Mouse (Mus musculus): ENCODE data around the gene Vipas39. TPM values are rescaled to one million over a fixed set of nuclear protein-coding genes. Genes with fewer than 3 reads are reported as not detected.
"Not testable (repeated sequence)": the region's sequence is repeated elsewhere in the genome, so short reads cannot be mapped to it uniquely, and the experiment has no call there.

Gene Vipas39
- polyA plus RNA-seq (2012; rRNA removed), result 58.2 and 60.3 TPM in 2 replicates

- peaks cover 5% of the 10 kb centered on the region; the same call in 1 of the 2 replicates for H3K4me1 ChIP-seq (ENCODE audit: control insufficient read depth, insufficient read depth, low read length)
- peak; percentile 92 to 96 for DNase-seq
- H3K27me3 ChIP-seq (ENCODE audit: control insufficient read depth, insufficient read depth, low read length), result no peaks in the 10 kb centered on the region
- H3K27ac ChIP-seq (ENCODE audit: insufficient read depth, low read length), result peak within 1 kb of the TSS; percentile 63
- TF ChIP-seq CTCF (IDR thresholded peaks at IDR 0.05; ENCODE audit: borderline replicate concordance, insufficient read depth, low read depth, low read length) (no peak), POLR2A (IDR thresholded peaks at IDR 0.05; ENCODE audit: borderline replicate concordance, insufficient read depth, low read length) (peak; percentile 94)
- peak within 1 kb of the TSS; percentile 78 for H3K4me3 ChIP-seq (replicated peaks; ENCODE audit: insufficient read depth, low read depth, low read length)
- under 1% methylated on average over 31 of the region's 31 CpGs for WGBS
Observed at GRCm38 (mm10) chr12:87266108-87266826, at the start of gene Vipas39, which contains the start of gene Ahsa1. Gene Vipas39 (minus strand): TSS chr12:87266256. Gene Ahsa1 (plus strand): TSS chr12:87266479.

GRCm38 (mm10) chr12:87313098-87313497 lies 47.0 kb upstream of the Vipas39 start:
- Histone ChIP-seq H3K4me3 (replicated peaks; ENCODE audit: insufficient read depth, low read depth, low read length) (no peak overlapping the region), H3K4me1 (ENCODE audit: control insufficient read depth, insufficient read depth, low read length) (no peaks in the 10 kb centered on the region), H3K27ac (ENCODE audit: insufficient read depth, low read length) (no peak overlapping the region), H3K27me3 (ENCODE audit: control insufficient read depth, insufficient read depth, low read length) (no peaks in the 10 kb centered on the region)
- TF ChIP-seq POLR2A (IDR thresholded peaks at IDR 0.05; ENCODE audit: borderline replicate concordance, insufficient read depth, low read length), result no peak
- TF ChIP-seq CTCF (IDR thresholded peaks at IDR 0.05; ENCODE audit: borderline replicate concordance, insufficient read depth, low read depth, low read length), result no peak
- no peak for DNase-seq
- 66% methylated on average over 2 of the region's 2 CpGs for WGBS

GRCm38 (mm10) chr12:87306584-87306844 lies 40.5 kb upstream of the Vipas39 start:
- WGBS, result 49% methylated on average over 4 of the region's 4 CpGs

DNA sequence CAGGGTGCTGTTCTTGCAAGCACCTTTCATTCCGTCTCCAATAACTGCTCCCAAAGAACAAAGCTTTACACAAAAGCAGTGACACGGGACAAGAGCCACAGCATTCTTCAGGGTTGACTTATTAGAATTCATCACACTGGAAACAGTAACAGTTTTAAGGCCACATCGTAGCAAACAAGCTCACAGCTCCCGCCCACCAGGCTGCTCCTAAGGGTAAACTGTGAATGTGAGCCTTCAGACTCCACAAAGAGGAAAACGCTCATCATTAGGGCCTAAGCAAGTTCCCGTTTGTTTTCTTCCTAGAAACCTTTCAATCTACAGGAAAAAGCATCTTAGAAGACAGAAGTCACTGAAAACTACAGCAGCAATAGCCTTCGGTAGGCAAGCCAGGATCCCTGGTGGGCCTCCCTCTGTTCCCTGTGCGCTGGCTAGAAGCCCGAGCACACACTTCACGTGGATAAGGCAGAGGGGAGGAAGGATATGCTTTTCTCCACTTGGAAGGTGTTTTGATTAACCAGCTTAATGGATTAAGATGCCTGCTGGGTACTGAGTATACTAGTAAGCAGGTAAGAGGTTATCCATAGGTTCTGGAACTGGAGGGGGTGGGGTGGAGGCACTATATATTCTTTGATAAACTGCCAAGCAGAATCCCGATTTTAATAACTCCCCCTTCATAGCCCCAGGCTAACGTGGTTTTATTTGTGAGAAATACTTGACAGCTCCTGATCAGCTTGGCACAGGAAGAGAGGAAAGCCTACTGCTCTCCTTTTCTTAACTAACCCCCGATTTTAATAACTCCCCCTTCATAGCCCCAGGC lies 39.9 kb upstream of the Vipas39 start:
- Histone ChIP-seq H3K27ac (ENCODE audit: insufficient read depth, low read length) (no peak overlapping the region), H3K4me1 (ENCODE audit: control insufficient read depth, insufficient read depth, low read length) (peaks cover 9% of the 10 kb centered on the region; the same call in 1 of the 2 replicates), H3K27me3 (ENCODE audit: control insufficient read depth, insufficient read depth, low read length) (no peaks in the 10 kb centered on the region), H3K4me3 (replicated peaks; ENCODE audit: insufficient read depth, low read depth, low read length) (no peak overlapping the region)
- WGBS, result 9% methylated on average over 13 of the region's 13 CpGs
- TF ChIP-seq POLR2A (IDR thresholded peaks at IDR 0.05; ENCODE audit: borderline replicate concordance, insufficient read depth, low read length), result no peak
- no peak for TF ChIP-seq CTCF (IDR thresholded peaks at IDR 0.05; ENCODE audit: borderline replicate concordance, insufficient read depth, low read depth, low read length)
- DNase-seq, result peak; percentile 50 to 55

More at GRCm38 (mm10) chr12:87306584-87306844, 40.5 kb upstream of the Vipas39 start:
- H3K4me3 ChIP-seq (replicated peaks; ENCODE audit: insufficient read depth, low read depth, low read length); H3K27ac ChIP-seq (ENCODE audit: insufficient read depth, low read length); DNase-seq; H3K4me1 ChIP-seq (ENCODE audit: control insufficient read depth, insufficient read depth, low read length); H3K27me3 ChIP-seq (ENCODE audit: control insufficient read depth, insufficient read depth, low read length): not testable (repeated sequence)

GRCm38 (mm10) chr12:87301189-87301588 lies 35.1 kb upstream of the Vipas39 start:
- 61% methylated on average over 4 of the region's 4 CpGs for WGBS
- TF ChIP-seq POLR2A (IDR thresholded peaks at IDR 0.05; ENCODE audit: borderline replicate concordance, insufficient read depth, low read length) (no peak), CTCF (IDR thresholded peaks at IDR 0.05; ENCODE audit: borderline replicate concordance, insufficient read depth, low read depth, low read length) (no peak)

DNA sequence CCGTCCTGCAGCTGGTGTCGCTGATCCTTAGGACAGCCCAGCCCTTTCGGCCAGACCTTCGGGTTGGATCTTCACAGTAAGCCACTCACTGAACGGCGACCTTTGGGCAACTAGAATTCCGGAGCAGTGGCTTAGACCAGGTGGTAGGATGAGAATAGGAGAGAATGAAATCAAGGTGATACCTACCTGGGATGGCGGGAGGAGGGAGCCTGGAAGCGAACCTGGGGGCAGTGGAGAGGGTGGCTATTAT lies 34.3 kb upstream of the Vipas39 start:
- 5% methylated on average over 9 of the region's 9 CpGs for WGBS
- TF ChIP-seq POLR2A (IDR thresholded peaks at IDR 0.05; ENCODE audit: borderline replicate concordance, insufficient read depth, low read length), result no peak
- no peak for TF ChIP-seq CTCF (IDR thresholded peaks at IDR 0.05; ENCODE audit: borderline replicate concordance, insufficient read depth, low read depth, low read length)

More at GRCm38 (mm10) chr12:87301189-87301588, 35.1 kb upstream of the Vipas39 start:
- DNase-seq, result no peak
- Histone ChIP-seq H3K27me3 (ENCODE audit: control insufficient read depth, insufficient read depth, low read length) (peaks cover 1% of the 10 kb centered on the region; the same call in 1 of the 2 replicates), H3K4me3 (replicated peaks; ENCODE audit: insufficient read depth, low read depth, low read length) (no peak overlapping the region), H3K27ac (ENCODE audit: insufficient read depth, low read length) (no peak overlapping the region), H3K4me1 (ENCODE audit: control insufficient read depth, insufficient read depth, low read length) (peaks cover 8% of the 10 kb centered on the region; the same call in 1 of the 2 replicates)

GRCm38 (mm10) chr12:87299657-87300440 lies 33.8 kb upstream of the Vipas39 start, which contains the start of gene Ism2:
Gene Ism2 (minus strand): TSS chr12:87299705.
- H3K4me1 ChIP-seq (ENCODE audit: control insufficient read depth, insufficient read depth, low read length), result peaks cover 4% of the 10 kb centered on the region; the same call in 1 of the 2 replicates
- no peak within 1 kb of the TSS for H3K27ac ChIP-seq (ENCODE audit: insufficient read depth, low read length)
- TF ChIP-seq CTCF (IDR thresholded peaks at IDR 0.05; ENCODE audit: borderline replicate concordance, insufficient read depth, low read depth, low read length), result no peak
- TF ChIP-seq POLR2A (IDR thresholded peaks at IDR 0.05; ENCODE audit: borderline replicate concordance, insufficient read depth, low read length), result no peak
- WGBS, result under 1% methylated on average over 75 of the region's 86 CpGs
- H3K27me3 ChIP-seq (ENCODE audit: control insufficient read depth, insufficient read depth, low read length), result peaks cover 1% of the 10 kb centered on the region; the same call in 1 of the 2 replicates
- H3K4me3 ChIP-seq (replicated peaks; ENCODE audit: insufficient read depth, low read depth, low read length), result peak within 1 kb of the TSS; percentile 56
- peak in 1 of 2 experiments; percentile 28 for DNase-seq

More for the DNA sequence above, 34.3 kb upstream of the Vipas39 start:
- peak overlapping the region; percentile 56 for H3K4me3 ChIP-seq (replicated peaks; ENCODE audit: insufficient read depth, low read depth, low read length)
- no peak overlapping the region for H3K27ac ChIP-seq (ENCODE audit: insufficient read depth, low read length)
- H3K4me1 ChIP-seq (ENCODE audit: control insufficient read depth, insufficient read depth, low read length), result peaks cover 4% of the 10 kb centered on the region; the same call in 1 of the 2 replicates
- H3K27me3 ChIP-seq (ENCODE audit: control insufficient read depth, insufficient read depth, low read length), result peaks cover 1% of the 10 kb centered on the region; the same call in 1 of the 2 replicates
- no peak for DNase-seq
